Mouse (Mus musculus) gastrocnemius, adult 8-10 months (tissue): ENCODE results near the gene Smarca5. TPM values are rescaled to one million over a fixed set of nuclear protein-coding genes. Genes with fewer than 3 reads are reported as not detected.

ENCODE experiments used
- DNase-seq, 2 experiments: peaks; one replicate each; pipeline ENCODE4 v3.0.0; 2022; ENCODE audit warnings: low spot score in 2 of 2
- total RNA-seq, 4 experiments: library from RNA; stranded (reverse); gene quantifications; 2 replicates each; pipeline ENCODE4 v1.2.4; 2022

Smarca5 gene
- total RNA-seq, 4 experiments from 2014 or later, result 26.0 to 32.8 (median 29.7) TPM

DNA sequence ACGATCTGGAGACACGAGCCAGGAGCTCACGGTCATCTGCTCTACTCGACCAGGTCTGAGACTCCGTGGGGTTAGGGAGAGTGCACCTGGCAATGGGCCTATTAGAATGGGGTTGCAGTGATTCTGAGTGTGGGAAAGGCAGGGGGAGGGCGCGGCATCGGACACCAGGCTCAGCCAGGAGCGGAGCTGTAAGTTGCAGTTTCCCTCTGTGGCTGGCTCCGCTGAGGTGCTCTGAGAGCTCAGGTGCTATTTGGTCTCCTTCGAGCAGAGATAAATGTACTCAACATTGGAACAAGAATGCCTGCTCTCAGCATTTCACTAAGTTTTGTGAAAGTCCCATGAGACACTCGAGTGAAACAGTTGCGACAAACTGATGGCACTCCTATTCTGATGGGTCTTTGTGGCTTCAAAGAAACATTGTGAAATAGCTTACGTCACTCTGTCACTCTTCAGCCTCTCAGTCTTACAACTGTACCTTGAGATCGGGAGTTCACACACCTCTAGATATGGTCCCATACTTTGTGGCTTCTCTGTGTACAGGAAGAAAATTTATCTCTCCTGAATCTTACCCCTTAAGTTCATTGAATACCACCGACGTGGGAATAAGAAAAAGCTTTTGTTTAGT is 69.9 kb downstream of the Smarca5 start:
- no peak for DNase-seq

DNA sequence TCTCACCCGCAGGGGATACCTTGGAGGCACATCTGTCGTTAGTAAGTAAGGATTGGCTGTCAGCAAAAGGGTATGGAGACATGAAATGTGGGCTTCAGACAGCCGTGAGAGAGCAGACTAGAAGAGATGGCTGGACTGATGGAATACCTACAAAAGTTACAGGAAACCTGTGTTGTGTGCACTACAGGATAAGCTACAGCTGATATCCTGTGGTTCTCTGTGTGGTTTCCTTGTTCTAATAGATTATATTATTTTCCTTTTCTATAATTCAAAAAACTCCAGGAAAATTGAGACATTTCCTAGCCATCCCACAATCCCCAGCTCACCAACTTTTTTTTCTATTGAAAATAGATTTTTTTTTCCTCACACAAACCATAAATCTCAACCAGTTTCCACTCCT is 75.8 kb downstream of the Smarca5 start:
- DNase-seq, result no peak

DNA sequence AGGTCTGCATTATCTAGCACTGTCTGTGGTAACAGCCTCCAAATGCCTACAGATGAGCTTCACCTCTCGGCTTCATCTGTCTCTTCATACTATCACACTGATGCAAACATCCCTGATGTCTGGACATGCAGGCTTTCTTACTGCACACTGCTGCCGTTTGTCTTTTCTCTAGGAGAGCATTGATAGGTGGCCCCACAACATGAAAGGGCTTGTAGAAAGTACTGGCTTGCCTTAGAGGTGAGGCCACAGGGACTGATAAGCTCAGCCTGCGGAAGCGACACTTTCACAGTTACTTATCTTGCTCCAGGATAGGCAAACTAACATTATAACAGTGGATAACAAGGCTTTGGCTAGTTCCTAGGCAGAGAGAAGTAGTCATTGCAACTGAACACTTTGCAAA is 78.2 kb downstream of the Smarca5 start:
- DNase-seq, result no peak

DNA sequence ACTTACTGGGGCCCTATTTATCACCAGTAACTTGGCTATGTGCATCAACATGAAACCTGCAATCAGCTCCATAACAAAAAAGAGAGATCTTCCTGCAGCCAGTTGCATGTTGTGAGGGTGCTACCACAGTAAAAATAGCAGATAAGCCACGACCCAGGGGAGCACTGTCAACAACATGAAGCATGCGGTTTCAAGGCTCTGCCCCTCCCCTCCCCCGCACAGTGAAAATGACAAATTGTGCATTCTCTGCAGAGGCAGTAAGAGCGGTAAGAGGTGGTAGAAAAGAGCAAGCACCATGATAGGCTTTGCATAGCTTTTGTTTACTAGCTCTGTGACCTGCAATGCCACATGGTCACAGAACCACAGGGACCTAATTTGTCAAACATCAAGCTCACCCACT is 81.7 kb downstream of the Smarca5 start:
- no peak for DNase-seq

Other genes with a start within 250 kb of the Smarca5 start
- not detected for gene Gypa, start 245.7 kb downstream of the Smarca5 start, total RNA-seq
- gene Frem3, start 128.4 kb downstream of the Smarca5 start, total RNA-seq, result not detected
- gene Gab1, start 141.0 kb upstream of the Smarca5 start, total RNA-seq, result 10 to 100 TPM in 3 of 4 experiments, 1 to 10 TPM in 1; 9.0 to 12.8 (median 11.5) TPM